Mouse (Mus musculus) lung, embryonic 14.5 days (tissue): ENCODE measurements around the gene Aarsd1. TPM values are rescaled to one million over a fixed set of nuclear protein-coding genes. Genes with fewer than 3 reads are reported as not detected.
A peak's percentile ranks its signal among the peaks of the same experiment; 100 is the strongest.

Experiments used
- ATAC-seq: fragments of 200-750 bp; cut with Nextera tagmentation; 2 replicates; pipeline ENCODE4 v1.8.0; 2017; ENCODE audit warnings: mild to moderate bottlenecking, moderate TSS enrichment, moderate library complexity; ENCODE audit not compliant: insufficient read depth
- DNase-seq: peaks from one replicate; pipeline ENCODE4 v3.0.0-alpha.2; 2015
- H3K27ac ChIP-seq: fragments of 300-500 bp; sonication (generic); 2 replicates; pipeline ENCODE4 v1.5.1; 2014; ENCODE audit warnings: low read depth, mild to moderate bottlenecking, moderate library complexity
- H3K27me3 ChIP-seq: fragments of 300-500 bp; sonication (generic); 2 replicates; pipeline ENCODE4 v1.6.1; 2014; ENCODE audit warnings: low read length, control low read depth; ENCODE audit not compliant: insufficient read depth
- H3K36me3 ChIP-seq: fragments of 300-500 bp; sonication (generic); 2 replicates; pipeline ENCODE4 v1.6.1; 2014; ENCODE audit warnings: control low read depth; ENCODE audit not compliant: insufficient read depth
- H3K4me1 ChIP-seq: fragments of 300-500 bp; sonication (generic); 2 replicates; pipeline ENCODE4 v1.6.1; 2014; ENCODE audit warnings: antibody characterized with exemption, control low read depth; ENCODE audit not compliant: insufficient read depth
- H3K4me2 ChIP-seq: fragments of 300-500 bp; sonication (generic); 2 replicates; pipeline ENCODE4 v1.6.1; 2014; ENCODE audit warnings: mild to moderate bottlenecking
- H3K4me3 ChIP-seq: fragments of 300-500 bp; sonication (generic); 2 replicates; pipeline ENCODE4 v1.5.1; 2014; ENCODE audit warnings: low read depth, low read length
- H3K9ac ChIP-seq: fragments of 300-500 bp; sonication (generic); 2 replicates; pipeline ENCODE4 v1.6.1; 2014
- H3K9me3 ChIP-seq: fragments of 300-500 bp; sonication (generic); 2 replicates; pipeline ENCODE4 v1.6.1; 2016; ENCODE audit warnings: low read depth, low read length, control low read depth
- CTCF ChIP-seq: IDR thresholded peaks from 2 replicates; pipeline ENCODE4 v1.5.1; 2016; ENCODE audit warnings: antibody characterized with exemption, low read depth
- WGBS: fragments of 180-500 bp; shearing (Covaris S2); extraction: QIAGEN DNeasy Blood & Tissue Kit; methylation state at CpG from one replicate; pipeline ENCODE4 v1.1.7; 2014; 5-methylcytosine and 5-hydroxymethylcytosine counted together
- polyA plus RNA-seq: library from polyadenylated mRNA; unstranded; fragments of >200 nt; fragmentation: Nextera tagmentation; extraction: Ambion mirVana; gene quantifications from 2 replicates; pipeline ENCODE4 v1.2.1, GENCODE M21; 2014

The Aarsd1 gene
- polyA plus RNA-seq, 1 experiment from 2014 or later: 93.3 TPM

GRCm38 (mm10) chr11:101462583-101463440 lies 45.4 kb upstream of the Aarsd1 start:
- DNase-seq: peak; percentile 46
- Histone ChIP-seq H3K9ac (no peak overlapping the region), H3K27me3 (no peaks in the 10 kb centered on the region), H3K4me3 (no peak overlapping the region), H3K4me2 (peak overlapping the region; percentile 97; the same call in 1 of the 2 replicates), H3K27ac (no peak overlapping the region), H3K9me3 (no peaks in the 10 kb centered on the region), H3K36me3 (peaks cover 26% of the 10 kb centered on the region; the same call in 1 of the 2 replicates), H3K4me1 (peaks cover 5% of the 10 kb centered on the region; the same call in 1 of the 2 replicates)
- no peak for ATAC-seq
- 23% methylated on average over 13 of the region's 13 CpGs for WGBS
- TF ChIP-seq CTCF: no peak

GRCm38 (mm10) chr11:101462141-101462540 lies 44.7 kb upstream of the Aarsd1 start:
- no peaks in the 10 kb centered on the region for H3K9me3 ChIP-seq
- peaks cover 26% of the 10 kb centered on the region; the same call in 1 of the 2 replicates for H3K36me3 ChIP-seq
- TF ChIP-seq CTCF: no peak
- DNase-seq (no peak), ATAC-seq (no peak)
- H3K4me1 ChIP-seq: peaks cover 5% of the 10 kb centered on the region; the same call in 1 of the 2 replicates
- 77% methylated on average over 14 of the region's 14 CpGs for WGBS
- H3K4me2 ChIP-seq: no peak overlapping the region
- H3K4me3 ChIP-seq: no peak overlapping the region
- no peak overlapping the region for H3K9ac ChIP-seq
- H3K27me3 ChIP-seq: no peaks in the 10 kb centered on the region
- no peak overlapping the region for H3K27ac ChIP-seq

- WGBS: 74% methylated on average over 15 of the region's 15 CpGs
- H3K27me3 ChIP-seq: no peaks in the 10 kb centered on the region
- H3K9ac ChIP-seq: no peak overlapping the region
- no peak for ATAC-seq
- peaks cover 26% of the 10 kb centered on the region; the same call in 1 of the 2 replicates for H3K36me3 ChIP-seq
- no peak overlapping the region for H3K27ac ChIP-seq
- no peak for DNase-seq
- H3K4me1 ChIP-seq: peaks cover 5% of the 10 kb centered on the region; the same call in 1 of the 2 replicates
- no peaks in the 10 kb centered on the region for H3K9me3 ChIP-seq
- H3K4me3 ChIP-seq: no peak overlapping the region
- H3K4me2 ChIP-seq: no peak overlapping the region
- no peak for TF ChIP-seq CTCF
These were observed 42.9 kb upstream of the Aarsd1 start for GRCm38 (mm10) chr11:101460321-101460720.

- 24% methylated on average over 6 of the region's 6 CpGs for WGBS
- DNase-seq (no peak), ATAC-seq (no peak)
- TF ChIP-seq CTCF: no peak
- Histone ChIP-seq H3K27me3 (no peaks in the 10 kb centered on the region), H3K4me3 (no peak overlapping the region), H3K9ac (no peak overlapping the region), H3K9me3 (no peaks in the 10 kb centered on the region), H3K36me3 (peaks cover 26% of the 10 kb centered on the region; the same call in 1 of the 2 replicates), H3K27ac (no peak overlapping the region), H3K4me1 (peaks cover 6% of the 10 kb centered on the region; the same call in 1 of the 2 replicates), H3K4me2 (no peak overlapping the region)
These were observed 42.3 kb upstream of the Aarsd1 start for GRCm38 (mm10) chr11:101459716-101460115.

- Histone ChIP-seq H3K36me3 (peaks cover 26% of the 10 kb centered on the region; the same call in 1 of the 2 replicates), H3K4me1 (peaks cover 8% of the 10 kb centered on the region; the same call in 1 of the 2 replicates), H3K4me2 (no peak overlapping the region), H3K9ac (no peak overlapping the region), H3K27me3 (no peaks in the 10 kb centered on the region), H3K4me3 (no peak overlapping the region), H3K27ac (no peak overlapping the region), H3K9me3 (no peaks in the 10 kb centered on the region)
- TF ChIP-seq CTCF: no peak
- no peak for DNase-seq
- no peak for ATAC-seq
- WGBS: 82% methylated on average over 12 of the region's 12 CpGs
These were observed 40.8 kb upstream of the Aarsd1 start for GRCm38 (mm10) chr11:101458217-101458616.

- no peak for TF ChIP-seq CTCF
- Histone ChIP-seq H3K4me1 (peaks cover 8% of the 10 kb centered on the region; the same call in 1 of the 2 replicates), H3K4me2 (no peak overlapping the region), H3K36me3 (peaks cover 25% of the 10 kb centered on the region; the same call in 1 of the 2 replicates), H3K9ac (no peak overlapping the region), H3K27me3 (no peaks in the 10 kb centered on the region), H3K9me3 (no peaks in the 10 kb centered on the region), H3K4me3 (no peak overlapping the region), H3K27ac (no peak overlapping the region)
- DNase-seq: no peak
- 83% methylated on average over 9 of the region's 9 CpGs for WGBS
- ATAC-seq: no peak
These were observed 40.2 kb upstream of the Aarsd1 start for GRCm38 (mm10) chr11:101457631-101458030.

GRCm38 (mm10) chr11:101455627-101456026 lies 38.2 kb upstream of the Aarsd1 start:
- Histone ChIP-seq H3K4me3 (no peak overlapping the region), H3K27me3 (no peaks in the 10 kb centered on the region), H3K27ac (no peak overlapping the region), H3K4me2 (no peak overlapping the region), H3K4me1 (0 out of 2 replicates have a peak, but pooled peaks cover 3% of the 10 kb centered on the region), H3K9me3 (no peaks in the 10 kb centered on the region), H3K36me3 (peaks cover 10% of the 10 kb centered on the region; the same call in 1 of the 2 replicates), H3K9ac (no peak overlapping the region)
- ATAC-seq: no peak
- WGBS: 79% methylated on average over 7 of the region's 7 CpGs
- no peak for TF ChIP-seq CTCF
- DNase-seq: no peak
